Mouse (Mus musculus) hindbrain, embryonic 14.5 days (tissue): ENCODE measurements around the gene Otud3. TPM values are rescaled to one million over a fixed set of nuclear protein-coding genes. Genes with fewer than 3 reads are reported as not detected.
"Not testable (repeated sequence)": the region's sequence is repeated elsewhere in the genome, so short reads cannot be mapped to it uniquely, and the experiment has no call there.

ENCODE experiments used
- ATAC-seq: fragments of 200-750 bp; cut with Nextera tagmentation; 2 replicates; pipeline ENCODE4 v1.8.0; 2017; ENCODE audit warnings: moderate number of reproducible peaks, mild to moderate bottlenecking, moderate TSS enrichment, moderate library complexity; ENCODE audit not compliant: low FRiP score
- DNase-seq: peaks from one replicate; pipeline ENCODE4 v3.0.0-alpha.2; 2015; ENCODE audit warnings: low spot score
- H3K27ac ChIP-seq: fragments of 300-500 bp; sonication (generic); 2 replicates; pipeline ENCODE4 v1.5.1; 2014; ENCODE audit warnings: mild to moderate bottlenecking, moderate library complexity
- H3K27me3 ChIP-seq: fragments of 300-500 bp; sonication (generic); 2 replicates; pipeline ENCODE4 v1.6.1; 2014; ENCODE audit warnings: mild to moderate bottlenecking, low read length, mixed read lengths; ENCODE audit not compliant: control insufficient read depth, insufficient read depth
- H3K36me3 ChIP-seq: fragments of 300-500 bp; sonication (generic); replicated peaks from 2 replicates; pipeline ENCODE4 v1.6.1; 2014; ENCODE audit not compliant: control insufficient read depth, insufficient read depth
- H3K4me1 ChIP-seq: fragments of 300-500 bp; sonication (generic); replicated peaks from 2 replicates; pipeline ENCODE4 v1.6.1; 2014; ENCODE audit warnings: antibody characterized with exemption, low read length, mixed read lengths; ENCODE audit not compliant: control insufficient read depth, insufficient read depth
- H3K4me2 ChIP-seq: fragments of 300-500 bp; sonication (generic); replicated peaks from 2 replicates; pipeline ENCODE4 v1.6.1; 2014; ENCODE audit warnings: mild to moderate bottlenecking, moderate library complexity
- H3K4me3 ChIP-seq: fragments of 300-500 bp; sonication (generic); replicated peaks from 2 replicates; pipeline ENCODE4 v1.5.1; 2014; ENCODE audit warnings: mild to moderate bottlenecking, low read length
- H3K9ac ChIP-seq: fragments of 300-500 bp; sonication (generic); 2 replicates; pipeline ENCODE4 v1.6.1; 2014
- H3K9me3 ChIP-seq: fragments of 300-500 bp; sonication (generic); 2 replicates; pipeline ENCODE4 v1.6.1; 2016; ENCODE audit warnings: low read length; ENCODE audit not compliant: control insufficient read depth
- WGBS: fragments of 180-500 bp; shearing (Covaris S2); extraction: QIAGEN DNeasy Blood & Tissue Kit; methylation state at CpG from one replicate; pipeline ENCODE4 v1.1.7; 2014; 5-methylcytosine and 5-hydroxymethylcytosine counted together
- polyA plus RNA-seq: library from polyadenylated mRNA; unstranded; fragments of >200 nt; fragmentation: Nextera tagmentation; extraction: Ambion mirVana; gene quantifications from 2 replicates; pipeline ENCODE4 v1.2.1, GENCODE M21; 2014

Gene Otud3
- polyA plus RNA-seq, 1 experiment from 2014 or later, result 3.3 TPM

DNA sequence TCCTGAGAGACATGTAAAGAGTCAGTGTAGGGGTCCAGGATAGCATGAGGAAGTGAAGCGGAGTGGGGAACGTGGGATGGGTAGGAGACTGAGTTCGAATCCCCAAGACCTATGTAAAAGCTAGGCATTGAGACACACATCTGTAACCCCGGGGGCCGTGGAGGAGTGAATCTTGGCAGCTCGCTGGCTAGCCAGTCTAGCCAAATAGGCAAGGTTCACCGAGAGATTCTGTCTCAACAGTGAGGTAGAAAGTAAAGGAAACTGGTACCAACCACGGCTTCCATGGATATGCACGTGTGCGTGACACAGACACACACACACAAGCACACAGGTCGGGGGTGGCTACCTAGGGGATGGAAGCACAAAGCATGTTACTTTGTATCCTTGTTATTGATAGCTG lies 33.9 kb downstream of the Otud3 start:
- no peaks in the 10 kb centered on the region for H3K36me3 ChIP-seq
- H3K27ac ChIP-seq, result no peak overlapping the region
- no peak overlapping the region for H3K4me2 ChIP-seq
- H3K9me3 ChIP-seq, result no peaks in the 10 kb centered on the region
- 0 out of 2 replicates have a peak, but pooled peaks cover 6% of the 10 kb centered on the region for H3K4me1 ChIP-seq
- DNase-seq, result no peak
- no peak for ATAC-seq
- H3K4me3 ChIP-seq, result no peak overlapping the region
- no peak overlapping the region for H3K9ac ChIP-seq
- WGBS, result 89% methylated on average over 11 of the region's 11 CpGs
- H3K27me3 ChIP-seq, result no peaks in the 10 kb centered on the region

DNA sequence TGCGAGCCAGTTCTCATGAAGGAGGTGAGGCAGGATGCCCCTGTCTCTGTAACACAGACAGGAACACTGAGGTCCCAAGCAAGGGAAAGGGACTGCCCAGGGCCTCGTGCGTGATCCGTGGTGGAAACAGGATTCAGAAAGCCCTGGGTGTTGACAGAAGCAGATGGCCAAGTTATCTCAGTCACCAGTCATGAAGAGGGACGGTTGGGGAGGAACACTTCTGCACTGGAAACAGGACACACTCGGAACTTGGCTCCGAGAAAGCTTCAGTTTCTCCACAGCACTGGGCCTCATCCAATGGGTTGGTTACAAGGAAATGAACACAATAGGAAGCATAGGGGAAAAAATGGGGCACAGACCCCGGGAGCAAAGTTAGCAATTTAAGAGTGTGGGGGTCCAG lies 35.0 kb downstream of the Otud3 start:
- no peaks in the 10 kb centered on the region for H3K27me3 ChIP-seq
- H3K9me3 ChIP-seq, result no peaks in the 10 kb centered on the region
- no peak overlapping the region for H3K4me2 ChIP-seq
- no peaks in the 10 kb centered on the region for H3K36me3 ChIP-seq
- no peak overlapping the region for H3K9ac ChIP-seq
- H3K4me3 ChIP-seq, result no peak overlapping the region
- 77% methylated on average over 8 of the region's 8 CpGs for WGBS
- 0 out of 2 replicates have a peak, but pooled peaks cover 6% of the 10 kb centered on the region for H3K4me1 ChIP-seq
- DNase-seq (no peak), ATAC-seq (no peak)
- H3K27ac ChIP-seq, result no peak overlapping the region

DNA sequence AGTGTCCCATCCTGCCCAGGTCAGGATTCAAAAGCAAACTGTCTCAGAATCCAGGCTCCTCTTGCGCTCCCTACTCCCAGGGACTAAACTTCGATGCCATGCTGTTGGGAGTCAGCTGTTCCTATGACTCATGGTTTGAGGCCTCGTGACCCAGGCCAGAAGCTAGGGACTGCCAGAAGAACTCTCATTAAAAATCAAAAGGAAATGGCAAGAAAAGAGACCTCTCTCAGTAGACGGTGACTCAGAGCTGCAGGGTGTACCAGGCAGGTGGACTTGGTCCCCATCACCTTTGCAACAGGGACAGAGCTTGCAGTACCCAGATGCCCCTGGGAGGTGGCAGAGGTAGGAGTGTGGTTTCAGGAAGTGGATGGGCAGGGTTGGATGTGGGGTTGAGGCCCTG lies 36.0 kb downstream of the Otud3 start, which contains the start of gene Pla2g2e:
TSS of gene Pla2g2e (plus strand) at position 212 of the 400 bp plus-strand sequence.
- H3K9me3 ChIP-seq, result no peaks in the 10 kb centered on the region
- no peaks in the 10 kb centered on the region for H3K27me3 ChIP-seq
- DNase-seq, result no peak
- no peak within 1 kb of the TSS for H3K27ac ChIP-seq
- H3K4me3 ChIP-seq, result no peak within 1 kb of the TSS
- 88% methylated on average over 4 of the region's 4 CpGs for WGBS
- H3K4me2 ChIP-seq, result no peak within 1 kb of the TSS
- ATAC-seq, result no peak
- no peak within 1 kb of the TSS for H3K9ac ChIP-seq
- no peaks in the 10 kb centered on the region for H3K36me3 ChIP-seq
- 0 out of 2 replicates have a peak, but pooled peaks cover 6% of the 10 kb centered on the region for H3K4me1 ChIP-seq

DNA sequence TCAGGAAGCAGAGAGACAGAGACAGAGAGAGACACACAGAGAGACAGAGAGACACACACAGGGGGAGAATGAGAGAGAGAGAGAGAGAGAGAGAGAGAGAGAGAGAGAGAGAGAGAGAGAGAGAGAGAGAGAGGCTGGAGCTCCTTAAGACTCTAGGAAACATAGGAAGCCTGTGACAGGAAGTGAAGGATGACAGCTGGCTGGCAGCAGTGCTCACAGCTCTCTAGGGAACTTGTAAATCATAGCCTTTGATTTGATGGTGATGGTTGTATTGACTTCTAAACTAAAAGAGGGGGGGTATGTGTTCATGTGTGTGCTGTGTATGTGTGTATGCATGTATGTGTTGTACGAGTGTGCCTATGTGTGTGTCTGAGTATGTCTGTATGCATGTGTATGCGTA lies 37.8 kb downstream of the Otud3 start:
- DNase-seq, result no peak
- no peak overlapping the region for H3K4me3 ChIP-seq
- 93% methylated on average over 2 of the region's 2 CpGs for WGBS
- no peak overlapping the region for H3K27ac ChIP-seq
- H3K4me2 ChIP-seq, result no peak overlapping the region
- H3K27me3 ChIP-seq, result no peaks in the 10 kb centered on the region
- H3K9ac ChIP-seq, result no peak overlapping the region
- no peaks in the 10 kb centered on the region for H3K4me1 ChIP-seq
- H3K36me3 ChIP-seq, result no peaks in the 10 kb centered on the region
- H3K9me3 ChIP-seq, result no peaks in the 10 kb centered on the region
- ATAC-seq, result no peak

DNA sequence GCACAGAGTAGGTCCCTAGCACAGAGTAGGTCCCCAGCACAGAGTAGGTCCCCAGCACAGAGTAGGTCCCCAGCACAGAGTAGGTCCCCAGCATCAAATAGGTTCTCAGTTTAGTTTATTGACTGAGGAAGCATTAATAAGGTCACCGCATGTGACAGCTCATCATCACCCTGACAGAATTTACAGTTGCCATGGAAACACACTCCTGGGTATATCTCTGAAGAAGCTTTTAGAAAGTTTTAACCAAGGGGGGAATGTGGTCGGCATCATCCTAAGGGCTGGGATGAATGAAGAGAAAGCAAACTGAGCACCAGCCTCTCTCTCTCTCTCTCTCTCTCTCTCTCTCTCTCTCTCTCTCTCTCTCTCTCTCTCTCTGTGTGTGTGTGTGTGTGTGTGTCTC lies 38.5 kb downstream of the Otud3 start:
- not testable (repeated sequence) for H3K27me3 ChIP-seq, H3K4me1 ChIP-seq, H3K4me3 ChIP-seq, H3K27ac ChIP-seq, H3K9me3 ChIP-seq, H3K36me3 ChIP-seq, H3K4me2 ChIP-seq, H3K9ac ChIP-seq, ATAC-seq, DNase-seq
- WGBS, result 71% methylated on average over 2 of the region's 2 CpGs

DNA sequence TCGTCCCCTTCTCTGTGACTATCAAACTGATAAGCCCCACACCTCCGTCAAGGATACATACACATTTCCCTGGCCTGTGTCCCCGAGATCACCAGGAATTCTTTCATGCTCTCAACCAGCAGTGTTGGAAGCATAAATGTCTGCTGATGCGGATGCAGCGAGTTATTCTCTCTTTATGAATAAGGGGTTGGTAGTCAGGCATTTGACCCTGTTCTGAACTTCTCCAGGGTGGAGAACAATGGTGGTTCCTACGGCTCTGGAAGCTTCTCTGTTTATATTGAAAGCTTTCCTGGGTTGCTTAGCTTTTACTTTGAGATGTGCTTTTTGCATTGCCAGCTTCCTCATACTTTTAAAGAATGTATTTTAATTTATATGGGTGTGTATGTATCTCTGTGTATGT lies 39.9 kb downstream of the Otud3 start, which contains the start of gene Gm13030:
TSS of gene Gm13030 (minus strand) at position 101 of the 400 bp plus-strand sequence.
- no peak for ATAC-seq
- 73% methylated on average over 6 of the region's 6 CpGs for WGBS

DNA sequence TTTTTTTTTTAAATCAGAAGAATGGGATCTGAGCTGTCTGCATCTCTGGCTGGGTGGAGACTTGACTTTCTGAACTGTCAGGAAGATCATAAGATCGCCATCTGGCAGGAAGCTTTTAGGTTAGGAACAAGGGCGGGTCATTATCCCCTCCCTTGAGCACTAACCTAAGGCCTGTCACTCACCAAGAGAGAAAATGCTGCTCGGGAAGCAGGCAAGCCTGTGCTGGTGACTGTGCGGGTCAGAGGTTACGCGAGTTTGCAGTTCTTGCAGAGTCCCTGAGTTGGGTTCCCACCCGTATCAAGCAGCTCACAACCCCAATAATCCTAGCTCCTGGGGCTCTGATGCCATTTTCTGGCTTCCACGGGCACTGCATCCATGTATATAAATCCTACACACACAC lies 45.1 kb downstream of the Otud3 start:
- Histone ChIP-seq H3K36me3 (no peaks in the 10 kb centered on the region), H3K4me1 (no peaks in the 10 kb centered on the region), H3K27me3 (no peaks in the 10 kb centered on the region), H3K27ac (no peak overlapping the region), H3K9ac (no peak overlapping the region), H3K4me3 (no peak overlapping the region), H3K9me3 (peaks cover 4% of the 10 kb centered on the region; the same call in 1 of the 2 replicates), H3K4me2 (no peak overlapping the region)
- DNase-seq (no peak), ATAC-seq (no peak)
- WGBS, result 54% methylated on average over 8 of the region's 8 CpGs

More for the DNA sequence above, 39.9 kb downstream of the Otud3 start, which contains the start of gene Gm13030:
- Histone ChIP-seq H3K27ac (no peak within 1 kb of the TSS), H3K9me3 (peaks cover 4% of the 10 kb centered on the region; the same call in 1 of the 2 replicates), H3K4me2 (no peak within 1 kb of the TSS), H3K36me3 (no peaks in the 10 kb centered on the region), H3K4me3 (no peak within 1 kb of the TSS), H3K27me3 (no peaks in the 10 kb centered on the region), H3K9ac (no peak within 1 kb of the TSS), H3K4me1 (no peaks in the 10 kb centered on the region)
- DNase-seq, result no peak

DNA sequence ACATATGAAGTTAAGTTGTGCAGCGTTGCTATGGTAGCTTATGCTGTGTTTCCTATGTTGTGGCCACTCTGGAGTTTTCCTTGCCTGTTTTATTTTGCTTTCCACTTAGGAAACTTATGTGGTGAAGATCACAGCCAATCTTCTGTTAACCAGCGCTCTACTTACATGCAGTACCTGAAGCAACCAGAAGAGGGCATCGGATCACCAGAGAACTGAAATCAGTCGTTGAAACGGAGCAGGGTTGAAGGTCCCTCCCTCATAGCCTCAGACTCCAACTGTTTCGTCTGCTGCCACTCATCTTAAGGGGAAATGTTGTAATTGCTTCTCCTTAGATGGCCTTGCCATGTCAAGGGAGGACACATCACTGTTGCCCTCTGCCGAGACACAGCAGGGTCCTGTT lies 47.3 kb downstream of the Otud3 start:
- H3K36me3 ChIP-seq, result no peaks in the 10 kb centered on the region
- H3K4me3 ChIP-seq, result no peak overlapping the region
- H3K27ac ChIP-seq, result no peak overlapping the region
- DNase-seq (peak; percentile 81), ATAC-seq (no peak)
- H3K9ac ChIP-seq, result no peak overlapping the region
- no peaks in the 10 kb centered on the region for H3K27me3 ChIP-seq
- WGBS, result 14% methylated on average over 7 of the region's 7 CpGs
- no peak overlapping the region for H3K4me2 ChIP-seq
- H3K9me3 ChIP-seq, result peaks cover 4% of the 10 kb centered on the region; the same call in 1 of the 2 replicates
- no peaks in the 10 kb centered on the region for H3K4me1 ChIP-seq

DNA sequence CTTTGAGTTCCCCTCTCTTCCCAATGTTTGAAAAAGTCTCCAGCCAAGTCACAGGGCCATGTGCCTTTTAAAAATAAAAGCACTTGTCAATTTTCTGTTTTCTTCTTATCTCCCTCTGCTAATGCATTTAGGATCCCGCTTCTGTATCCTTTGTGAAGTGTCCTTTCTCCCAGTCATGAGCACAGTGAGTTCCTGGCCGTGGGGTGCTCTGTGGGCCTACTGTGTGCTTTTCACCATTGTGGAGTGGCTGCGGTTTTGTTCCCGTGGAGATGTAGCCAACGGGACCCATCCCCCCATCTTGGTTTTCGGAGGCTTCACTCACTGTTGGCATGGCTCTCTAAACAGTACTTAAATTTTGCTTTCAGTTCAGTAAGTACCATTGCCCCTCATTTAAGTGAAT lies 47.8 kb downstream of the Otud3 start:
- WGBS, result 72% methylated on average over 6 of the region's 6 CpGs
- Histone ChIP-seq H3K9ac (no peak overlapping the region), H3K4me3 (no peak overlapping the region), H3K4me1 (no peaks in the 10 kb centered on the region), H3K9me3 (peaks cover 4% of the 10 kb centered on the region; the same call in 1 of the 2 replicates), H3K27me3 (no peaks in the 10 kb centered on the region), H3K4me2 (no peak overlapping the region), H3K36me3 (no peaks in the 10 kb centered on the region), H3K27ac (no peak overlapping the region)
- DNase-seq, result no peak
- ATAC-seq, result no peak

DNA sequence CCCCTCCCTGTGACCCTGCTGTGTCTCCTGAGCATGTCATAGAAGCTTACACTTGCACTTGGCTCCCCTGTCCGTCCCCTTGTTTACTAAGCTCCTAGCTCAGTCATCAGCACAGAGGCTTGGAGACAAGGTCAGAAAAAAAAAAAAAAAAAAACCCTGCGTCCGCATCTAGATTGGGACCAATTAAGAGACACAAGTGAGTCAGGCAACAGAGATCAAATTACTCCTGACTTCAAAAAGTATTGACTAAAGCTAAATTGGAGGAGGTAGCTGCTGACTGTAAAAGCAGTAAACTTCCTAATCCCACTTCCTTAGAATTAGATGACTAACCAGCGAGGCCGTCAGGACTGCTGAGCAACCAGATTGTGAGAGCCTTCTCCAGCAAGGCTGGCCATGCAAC lies 48.7 kb downstream of the Otud3 start:
- WGBS, result 70% methylated on average over 5 of the region's 5 CpGs
- no peaks in the 10 kb centered on the region; the same call in 1 of the 2 replicates for H3K4me1 ChIP-seq

More for the DNA sequence above, 48.7 kb downstream of the Otud3 start:
- Histone ChIP-seq H3K36me3 (no peaks in the 10 kb centered on the region), H3K9me3 (peaks cover 3% of the 10 kb centered on the region; the same call in 1 of the 2 replicates), H3K4me2 (no peak overlapping the region), H3K9ac (no peak overlapping the region), H3K4me3 (no peak overlapping the region), H3K27me3 (no peaks in the 10 kb centered on the region), H3K27ac (no peak overlapping the region)
- no peak for DNase-seq
- ATAC-seq, result no peak
